Mouse (Mus musculus): ENCODE measurements around the gene Dysf.

GRCm38 (mm10) chr6:84055619-84056018, 47.2 kb downstream of the Dysf start:
- TF ChIP-seq CTCF (IDR thresholded peaks at IDR 0.05; ENCODE audit: borderline replicate concordance, insufficient read depth, low read depth, low read length) = no peak
- no peak for TF ChIP-seq POLR2A (IDR thresholded peaks at IDR 0.05; ENCODE audit: borderline replicate concordance, insufficient read depth, low read length)
